Mouse (Mus musculus) heart, postnatal 25 days (tissue): ENCODE results near the gene Fgfr2. TPM values are rescaled to one million over a fixed set of nuclear protein-coding genes. Genes with fewer than 3 reads are reported as not detected.

ENCODE experiments used
- DNase-seq: peaks from one replicate; pipeline ENCODE4 v3.0.0; 2022; ENCODE audit warnings: low spot score
- intact Hi-C: fragments of 180-260 bp; cut with DNase I; formaldehyde crosslinking; loops from one replicate; pipeline ENCODE4 v1.15.1; 2025
- total RNA-seq, 2 experiments: library from RNA; stranded (reverse); gene quantifications; 2 replicates each; pipeline ENCODE4 v1.2.3; 2021

The Fgfr2 gene
- total RNA-seq, 2 experiments from 2014 or later = 1.7 to 1.8 TPM

DNA sequence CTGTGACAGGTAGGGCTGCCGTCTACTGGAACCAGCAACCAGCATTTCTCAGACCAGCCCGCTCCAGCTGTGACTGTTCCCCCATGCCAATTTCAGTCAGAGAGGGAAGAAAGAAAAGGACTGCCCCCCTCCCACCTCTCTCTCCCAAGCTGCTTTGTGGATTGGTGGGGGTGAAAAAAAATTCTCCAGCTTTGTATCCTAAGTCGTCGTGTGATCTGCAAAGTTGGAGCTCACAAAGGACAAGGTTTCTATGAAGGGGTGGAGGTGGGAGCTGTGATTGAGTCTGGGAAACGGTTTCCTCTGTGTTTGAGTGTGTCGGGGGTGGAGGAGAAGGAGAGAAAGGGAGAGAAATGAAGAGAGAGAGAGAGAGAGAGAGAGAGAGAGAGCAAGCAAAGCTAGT, 1147.3 kb downstream of the Fgfr2 start:
- DNase-seq = no peak
- intact Hi-C loops = no loop called here

DNA sequence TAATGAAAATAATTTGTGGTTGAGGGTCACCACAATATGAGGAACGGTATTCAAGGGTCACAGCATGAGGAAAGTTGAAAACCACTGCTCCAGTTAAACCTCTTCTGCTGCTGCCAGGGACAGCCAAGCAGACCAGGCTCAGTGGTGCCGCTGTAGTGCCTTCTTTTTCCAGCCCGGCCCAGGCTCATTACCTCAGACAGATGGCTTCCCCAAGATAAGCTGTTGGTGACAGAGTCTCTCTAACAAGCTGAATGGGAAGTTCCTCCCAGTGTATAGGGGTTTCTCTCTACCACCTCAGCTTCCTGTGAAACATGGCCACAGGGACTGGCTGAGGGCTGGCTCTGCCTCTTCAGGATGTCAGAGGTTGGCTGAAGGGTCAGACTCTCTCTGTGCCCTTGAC, 1152.9 kb downstream of the Fgfr2 start:
- DNase-seq = no peak
- intact Hi-C loops = no loop called here

DNA sequence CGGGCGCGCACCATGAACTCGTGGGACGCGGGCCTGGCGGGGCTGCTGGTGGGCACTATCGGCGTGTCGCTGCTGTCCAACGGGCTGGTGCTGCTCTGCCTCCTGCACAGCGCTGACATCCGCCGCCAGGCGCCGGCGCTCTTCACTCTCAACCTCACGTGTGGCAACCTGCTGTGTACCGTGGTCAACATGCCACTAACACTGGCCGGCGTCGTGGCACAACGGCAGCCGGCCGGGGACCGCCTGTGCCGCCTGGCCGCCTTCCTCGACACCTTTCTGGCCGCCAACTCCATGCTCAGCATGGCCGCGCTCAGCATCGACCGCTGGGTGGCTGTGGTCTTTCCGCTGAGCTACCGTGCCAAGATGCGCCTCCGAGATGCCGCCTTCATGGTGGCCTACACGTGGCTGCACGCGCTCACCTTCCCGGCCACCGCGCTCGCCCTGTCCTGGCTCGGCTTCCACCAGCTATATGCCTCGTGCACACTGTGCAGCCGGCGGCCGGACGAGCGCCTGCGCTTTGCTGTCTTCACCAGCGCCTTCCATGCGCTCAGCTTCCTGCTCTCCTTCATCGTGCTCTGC, 1156.1 kb downstream of the Fgfr2 start:
- DNase-seq = no peak
- intact Hi-C loops = no loop called here

DNA sequence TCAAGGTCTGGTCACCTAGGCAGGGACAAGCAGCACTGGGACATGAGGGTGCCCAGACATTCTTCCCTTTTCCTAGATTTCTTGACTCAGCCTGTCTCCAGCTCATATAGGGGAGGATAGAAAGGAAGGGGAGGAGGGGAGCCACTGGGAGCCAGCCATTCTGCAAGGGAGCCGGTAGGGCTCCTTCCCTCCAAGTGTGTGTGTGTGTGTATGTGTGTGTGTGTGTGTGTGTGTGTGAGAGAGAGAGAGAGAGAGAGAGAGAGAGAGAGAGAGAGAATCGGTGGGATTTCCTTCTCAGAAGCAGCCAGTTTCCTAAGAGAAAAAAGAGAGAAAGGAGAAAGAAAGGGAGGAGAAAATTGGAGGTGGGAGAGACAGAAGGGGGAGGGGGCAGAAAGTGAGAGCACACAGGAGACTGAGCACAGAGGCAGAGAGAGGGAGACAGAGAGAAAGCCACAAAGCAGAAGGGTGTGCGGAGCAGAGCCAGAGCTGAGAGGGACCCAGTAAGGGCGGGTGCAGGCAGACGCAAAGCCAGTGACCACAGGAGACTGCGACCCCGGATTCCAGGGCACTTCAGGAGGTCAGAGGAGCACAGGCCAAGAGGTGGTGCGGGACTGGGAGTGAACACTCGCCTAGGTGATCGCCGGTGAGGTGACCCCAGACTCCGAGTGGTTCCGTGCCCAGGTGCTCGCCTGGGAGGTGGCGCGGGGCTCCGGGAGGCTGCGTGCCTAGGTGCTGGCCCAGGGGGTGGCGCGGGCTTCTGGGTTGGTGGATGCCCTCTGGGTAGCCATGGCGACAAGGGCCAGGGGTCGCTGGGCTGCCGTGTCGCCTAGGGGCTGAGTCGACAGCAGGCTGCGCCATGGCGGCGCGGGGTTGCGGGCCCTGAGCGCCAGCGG, 1156.9 kb downstream of the Fgfr2 start, which contains the start of gene Gpr26:
TSS of gene Gpr26 (plus strand) at position 438 of the 893 bp plus-strand sequence.
- intact Hi-C loops = no loop called here
- DNase-seq = no peak

DNA sequence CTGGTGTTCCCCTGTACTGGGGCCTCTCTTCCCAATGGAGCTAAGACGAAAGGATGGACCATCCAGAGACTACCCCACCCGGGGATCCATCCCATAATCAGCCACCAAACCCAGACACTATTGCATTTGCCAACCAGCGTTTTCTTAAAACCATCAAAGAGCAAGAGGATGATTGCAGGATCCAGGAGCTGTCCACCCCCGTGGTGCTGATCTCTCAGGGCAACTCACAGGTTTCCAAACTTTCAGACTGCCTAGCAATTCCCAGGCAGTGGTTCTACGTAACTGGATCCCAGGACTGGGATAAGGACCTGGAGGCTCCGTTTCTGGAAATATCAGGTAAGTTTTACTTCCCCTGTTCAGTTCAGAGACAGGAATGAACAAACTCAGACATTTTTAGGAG, 1162.6 kb downstream of the Fgfr2 start:
- intact Hi-C loops = no loop called here
- DNase-seq = no peak

DNA sequence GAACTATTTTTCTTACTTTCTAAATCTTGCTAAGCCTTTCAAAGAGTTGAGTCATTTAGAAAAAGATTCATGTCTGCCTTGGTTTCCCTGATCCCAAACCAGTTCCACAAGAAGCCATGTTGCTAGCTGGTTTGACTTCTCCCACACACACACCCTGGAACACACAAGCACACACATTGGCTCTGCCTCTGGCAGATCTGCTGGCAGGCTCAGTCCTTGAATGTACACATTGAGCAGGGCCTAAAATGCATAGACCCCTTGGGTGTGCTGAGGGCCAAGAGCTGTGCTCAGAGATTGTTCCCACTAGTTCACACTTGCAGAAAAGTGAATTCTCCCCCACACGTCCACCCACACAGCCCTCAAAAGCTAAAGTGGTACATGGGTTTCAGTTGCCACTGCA, 1164.4 kb downstream of the Fgfr2 start:
- DNase-seq = no peak
- intact Hi-C loops = no loop called here

DNA sequence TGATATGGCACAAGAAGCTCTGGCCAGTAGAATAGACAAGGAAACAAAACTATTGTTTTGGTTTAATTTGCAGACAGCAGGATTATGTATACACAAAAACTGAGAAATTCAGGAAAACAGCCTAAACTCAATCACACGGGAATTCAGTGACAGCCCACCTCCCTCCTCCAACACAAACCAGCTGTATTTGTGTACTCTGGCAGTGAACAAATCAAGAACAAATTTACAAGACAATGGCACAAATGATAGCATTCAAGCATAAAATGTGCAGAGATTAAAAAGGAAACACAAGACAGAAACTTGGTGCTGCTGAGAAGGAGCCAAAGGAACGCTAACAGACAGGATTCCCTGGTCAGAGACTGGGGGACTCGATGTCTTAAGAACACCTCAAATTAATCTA, 1169.7 kb downstream of the Fgfr2 start:
- intact Hi-C loops = no loop called here
- DNase-seq = no peak

DNA sequence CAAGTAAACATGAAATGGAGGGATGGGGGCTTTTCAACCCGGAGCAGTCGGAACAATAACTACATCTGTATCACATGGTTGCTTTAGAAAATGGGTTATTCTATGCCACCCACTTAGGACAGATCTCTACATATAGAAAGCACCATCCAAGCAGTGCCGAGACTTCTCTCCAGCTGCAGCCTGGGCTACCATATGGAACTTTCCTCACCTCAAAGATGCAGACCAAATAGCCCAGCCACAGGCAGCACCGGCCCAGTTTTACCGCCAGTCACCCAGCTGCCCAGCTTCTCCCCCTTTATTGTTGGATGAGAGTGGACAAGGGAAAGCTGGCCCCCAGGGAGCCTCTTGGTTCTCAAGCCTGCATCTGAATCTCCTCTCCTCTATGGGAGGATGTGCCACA, 1172.0 kb downstream of the Fgfr2 start:
- DNase-seq = no peak
- intact Hi-C loops = no loop called here

DNA sequence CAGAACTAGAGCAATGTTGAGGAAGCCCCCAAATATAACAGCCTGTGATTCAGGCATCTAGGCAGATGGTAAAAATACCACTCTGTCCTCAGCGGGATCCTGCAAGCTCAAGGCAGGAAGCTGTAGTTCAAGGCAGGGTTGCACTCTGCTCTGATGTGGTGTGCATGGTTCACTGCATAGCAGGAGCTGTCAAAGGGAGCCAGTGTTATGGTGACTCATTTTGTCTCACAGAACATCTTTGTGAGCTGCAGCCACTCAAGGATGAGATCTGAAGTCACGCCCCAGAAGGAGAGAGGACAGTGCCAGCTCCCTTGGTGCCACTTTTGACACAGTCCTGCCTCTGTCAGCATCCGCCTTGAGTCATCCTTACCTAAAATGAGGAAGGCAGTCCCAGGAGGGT, 1185.5 kb downstream of the Fgfr2 start:
- DNase-seq = no peak
- intact Hi-C loops = no loop called here

DNA sequence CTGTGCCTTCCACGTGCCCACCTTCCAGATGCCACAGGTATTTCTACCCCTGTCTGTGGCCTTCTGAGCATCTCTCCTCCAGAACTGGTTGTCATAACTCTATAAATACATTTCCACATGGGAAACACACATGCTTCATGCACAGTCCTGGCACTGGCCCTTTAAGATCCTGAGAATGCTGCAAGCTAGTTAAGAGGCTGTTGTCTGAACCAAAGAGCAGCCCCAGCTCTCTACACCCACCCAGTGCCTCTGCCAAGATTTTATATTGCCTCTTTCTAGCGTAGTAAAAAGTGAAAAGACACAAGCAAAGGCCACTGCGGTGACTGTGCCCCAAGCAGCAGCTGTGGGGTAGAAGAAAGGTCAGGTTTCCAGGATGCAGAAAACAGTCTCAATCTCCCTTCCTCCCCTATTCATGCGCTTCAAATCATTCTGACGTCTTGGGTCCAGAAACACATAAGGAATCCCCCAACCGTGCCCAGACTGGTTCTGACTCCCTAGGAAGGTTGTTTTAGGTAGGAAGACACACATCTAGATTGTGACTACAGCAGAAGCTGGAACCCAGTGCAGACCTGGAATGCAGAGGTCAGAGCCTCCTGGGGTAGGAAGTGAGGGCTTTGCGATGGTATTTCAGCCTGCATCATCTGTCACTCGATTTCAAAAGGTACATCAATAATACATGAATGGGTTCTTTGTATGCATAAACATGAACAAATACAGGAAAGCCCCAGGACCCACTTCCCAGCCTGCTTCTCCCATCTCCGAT, 1195.7 kb downstream of the Fgfr2 start:
- DNase-seq = no peak
- intact Hi-C loops = no loop called here

DNA sequence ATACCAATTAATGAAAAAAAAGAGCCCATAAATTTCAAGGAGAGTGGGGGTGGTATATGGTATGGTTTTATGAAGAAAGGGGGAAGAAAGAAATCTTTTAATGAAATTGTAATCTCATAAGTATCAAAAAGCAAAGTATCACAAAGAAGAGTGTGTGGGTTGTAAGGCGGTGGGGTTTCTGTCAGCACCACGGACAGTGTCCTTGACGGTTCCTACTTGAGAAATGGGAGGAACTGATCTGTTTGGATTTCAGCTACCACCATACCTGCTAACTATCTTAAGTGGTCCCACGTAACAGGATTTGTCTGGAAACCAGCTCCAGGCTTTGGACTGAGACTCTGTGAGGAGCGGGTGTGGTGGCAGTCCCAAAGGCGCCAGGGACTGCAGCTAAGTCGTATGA, 1205.8 kb downstream of the Fgfr2 start:
- no peak for DNase-seq
- intact Hi-C loops = no loop called here

DNA sequence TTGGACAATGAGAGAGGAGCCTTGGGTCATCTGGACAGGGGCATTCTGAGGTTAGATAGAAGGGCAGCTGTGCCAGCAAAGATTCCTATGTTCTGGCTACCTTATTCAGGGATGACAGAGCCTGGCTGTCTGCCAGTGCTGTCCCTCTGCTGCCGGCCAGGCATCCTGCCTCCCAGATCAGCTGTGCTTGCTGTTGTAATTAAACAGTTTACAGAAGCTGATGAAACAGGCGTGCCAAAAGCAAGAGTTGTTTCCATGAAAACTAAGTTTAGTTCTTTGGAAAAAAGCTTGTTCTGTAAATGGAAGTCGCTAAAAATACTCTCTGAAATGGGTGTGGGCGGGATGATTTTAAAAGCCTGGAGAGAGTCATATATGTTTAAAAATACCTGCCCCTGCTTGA, 1213.5 kb downstream of the Fgfr2 start:
- DNase-seq = no peak

DNA sequence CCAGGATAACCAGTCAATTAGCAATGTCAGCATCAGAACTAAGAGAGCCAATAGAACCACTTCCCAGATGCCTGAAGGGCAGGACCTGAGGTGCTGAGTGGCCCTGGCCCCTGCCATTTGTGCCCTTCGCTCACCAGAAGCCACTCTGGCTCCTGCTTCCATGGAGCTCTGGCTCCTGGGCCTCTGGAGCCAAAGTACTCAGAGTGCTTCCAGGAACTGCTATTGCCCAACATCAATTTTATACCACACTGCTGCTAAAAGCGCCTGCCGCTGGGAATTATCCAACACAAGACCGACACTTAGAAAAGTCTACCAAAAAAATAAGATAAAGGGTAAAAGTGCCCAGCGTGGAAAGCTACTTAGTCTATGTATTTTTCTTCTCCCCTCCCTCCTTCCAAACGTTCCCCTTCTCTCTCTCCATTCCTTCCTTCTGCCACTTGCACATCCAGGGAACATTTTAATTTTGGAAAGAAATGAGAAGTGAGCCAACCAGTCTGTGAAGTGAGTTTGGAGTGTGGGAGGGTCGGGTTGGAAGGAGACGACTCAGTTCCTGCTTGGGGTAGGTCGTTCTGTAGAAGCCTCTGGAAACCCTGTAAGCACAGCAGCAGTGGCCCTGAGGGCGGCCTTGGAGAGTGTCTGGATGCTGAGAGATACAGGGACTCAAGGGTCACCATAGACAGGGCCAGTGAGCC, 1216.5 kb downstream of the Fgfr2 start:
- intact Hi-C loops = no loop called here
- no peak for DNase-seq

More for the DNA sequence above, 1213.5 kb downstream of the Fgfr2 start:
- intact Hi-C loops = no loop called here

DNA sequence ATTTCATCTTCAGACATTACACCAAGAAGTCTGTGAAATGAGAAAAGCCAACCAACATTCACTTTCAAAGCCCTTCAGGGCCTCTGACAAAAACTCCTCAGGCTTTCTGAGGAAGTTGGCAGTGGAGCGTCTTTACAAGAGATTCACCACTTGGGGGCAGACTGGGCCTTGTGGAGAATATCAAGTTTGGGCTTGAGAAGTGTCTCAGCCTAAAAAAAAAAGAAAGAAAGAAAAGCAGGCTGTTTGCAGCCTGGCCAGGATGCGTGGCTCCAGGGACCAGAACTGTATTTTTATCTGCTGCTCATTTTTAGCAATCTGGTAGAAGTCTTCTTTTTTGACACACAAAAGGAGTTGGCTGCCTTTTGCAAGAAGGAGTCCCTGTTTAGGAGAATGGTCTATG, 1223.8 kb downstream of the Fgfr2 start:
- intact Hi-C loops = loop anchor here (1.0 kb wide), 2 partner anchors 314 to 652 kb away; no protein-coding TSS in a partner anchor
- DNase-seq = no peak

DNA sequence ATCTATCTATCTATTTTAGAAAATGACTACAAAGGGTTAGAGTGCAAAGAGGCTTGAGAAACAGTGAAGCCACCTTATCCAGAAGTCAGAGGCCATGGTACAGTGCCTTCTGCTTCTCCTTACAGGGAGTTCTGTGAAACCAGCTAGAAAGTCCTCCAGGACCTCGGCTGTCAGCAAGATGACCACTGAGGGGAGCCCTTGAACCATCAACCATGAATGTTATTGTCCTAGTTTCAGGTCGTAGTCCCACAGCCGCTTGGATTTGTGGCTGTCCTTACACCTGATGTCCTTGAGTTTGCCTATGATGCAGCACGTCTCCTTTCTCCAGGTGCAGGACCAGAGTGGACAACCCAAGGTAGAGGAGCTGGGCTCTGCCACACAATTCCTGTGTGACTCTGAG, 1225.9 kb downstream of the Fgfr2 start:
- no peak for DNase-seq
- intact Hi-C loops = no loop called here

DNA sequence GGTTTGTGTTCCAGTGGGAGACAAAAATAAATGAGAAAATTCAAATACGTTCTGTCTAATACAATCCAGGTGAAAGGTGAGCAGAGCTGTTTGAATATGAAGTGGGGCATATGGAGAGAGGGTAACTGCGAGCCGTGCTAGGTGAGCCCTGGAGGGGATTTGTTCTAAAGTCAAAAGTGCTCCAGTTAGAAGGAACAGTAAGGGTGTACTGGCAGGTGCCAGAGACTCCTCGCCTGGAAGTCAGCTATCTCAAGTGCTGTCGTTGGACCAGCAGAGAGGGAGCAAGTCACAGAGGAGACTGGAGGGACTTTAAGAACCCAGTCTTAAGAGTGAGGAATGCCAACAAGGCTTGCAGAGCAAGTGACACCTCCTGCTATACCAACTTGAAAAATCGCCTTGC, 1240.3 kb downstream of the Fgfr2 start:
- no peak for DNase-seq
- intact Hi-C loops = loop anchor here (1.0 to 2.0 kb wide), 2 partner anchors 343 to 450 kb away; no protein-coding TSS in a partner anchor

DNA sequence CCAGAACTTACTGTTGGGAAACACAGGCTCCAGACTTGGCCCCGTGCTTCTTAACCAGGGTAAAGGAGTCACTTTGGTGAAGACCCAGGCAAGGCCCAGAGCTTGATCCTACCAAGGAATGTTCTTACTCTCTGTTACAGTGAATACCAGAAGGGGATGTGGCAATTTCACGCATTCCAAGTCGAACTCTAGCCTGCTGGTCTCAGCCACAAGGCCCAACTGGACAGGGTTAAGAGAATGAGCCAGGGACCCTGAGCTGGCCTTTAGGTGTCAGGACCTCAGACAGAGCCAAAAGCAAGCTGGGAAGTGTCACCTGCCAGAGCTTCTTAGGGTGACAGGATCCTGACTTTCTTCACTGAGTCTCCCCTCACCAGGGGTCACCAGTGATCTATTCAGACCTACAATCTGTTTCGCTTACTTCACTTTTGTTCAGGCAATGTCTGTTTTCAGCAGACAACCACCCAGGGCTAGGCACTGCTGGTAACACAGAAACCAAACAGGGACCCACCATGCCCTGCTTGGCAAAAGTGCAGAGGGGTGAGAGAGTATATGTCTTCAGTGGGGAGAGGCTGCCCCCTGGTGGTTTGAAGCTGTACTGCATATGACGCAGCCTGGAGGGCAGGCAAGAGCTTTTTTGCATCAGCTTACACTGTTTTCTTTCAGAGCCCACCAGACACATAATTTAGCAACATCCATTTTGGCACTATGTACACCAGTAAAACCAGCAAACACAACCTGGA, 1241.1 kb downstream of the Fgfr2 start:
- intact Hi-C loops = loop anchor here (1.0 to 2.0 kb wide), 2 partner anchors 342 to 449 kb away; no protein-coding TSS in a partner anchor
- DNase-seq = peak; percentile 14

DNA sequence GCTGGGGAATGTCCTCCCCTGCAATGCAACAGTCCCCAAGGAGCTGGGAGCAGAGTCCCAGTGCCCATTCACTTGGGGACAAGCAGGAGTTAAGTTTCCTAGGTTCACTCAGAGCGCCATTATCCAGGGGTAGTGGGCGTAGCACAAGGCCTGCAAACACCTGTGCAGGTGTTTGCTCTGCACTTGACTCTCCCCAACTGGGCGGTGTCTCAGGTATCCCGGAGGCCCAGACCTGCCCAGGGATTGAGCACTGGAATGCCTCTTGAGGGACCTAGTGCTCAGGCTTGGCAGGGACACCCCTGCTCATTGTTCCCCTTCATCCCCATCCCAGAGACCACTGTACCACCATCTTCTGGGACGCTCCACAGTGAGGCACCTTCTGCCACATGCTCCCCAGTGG, 1243.0 kb downstream of the Fgfr2 start:
- intact Hi-C loops = no loop called here
- DNase-seq = no peak

DNA sequence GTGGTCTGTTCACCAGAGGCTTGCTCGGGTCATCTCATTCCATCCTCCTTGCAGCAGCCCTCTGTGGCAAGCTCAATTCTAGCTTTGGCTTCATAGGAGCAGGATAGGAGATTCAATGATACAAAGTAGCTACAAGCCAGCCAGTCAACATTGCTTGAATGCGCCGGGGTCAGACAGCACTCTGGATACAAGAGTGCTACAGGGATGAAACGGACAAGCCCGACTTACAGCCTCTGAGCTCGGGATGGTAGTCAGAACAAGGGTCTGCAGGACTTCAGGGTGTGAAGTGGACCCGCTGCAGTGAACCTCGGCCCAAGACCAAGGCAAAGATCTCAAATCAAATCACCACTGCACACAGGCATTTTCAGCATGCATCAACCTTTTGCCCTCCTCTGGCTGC, 1244.3 kb downstream of the Fgfr2 start:
- intact Hi-C loops = no loop called here
- no peak for DNase-seq
